Mouse (Mus musculus) limb, embryonic 11.5 days (tissue): ENCODE results near the gene Cyb5b. TPM values are rescaled to one million over a fixed set of nuclear protein-coding genes. Genes with fewer than 3 reads are reported as not detected.
"Not testable (repeated sequence)": the region's sequence is repeated elsewhere in the genome, so short reads cannot be mapped to it uniquely, and the experiment has no call there.

Source experiments
- ATAC-seq: fragments of 200-750 bp; cut with Nextera tagmentation; 2 replicates; pipeline ENCODE4 v1.8.0; 2017; ENCODE audit warnings: low read depth; ENCODE audit not compliant: insufficient number of reproducible peaks, low FRiP score, low TSS enrichment
- DNase-seq: peaks from one replicate; pipeline ENCODE4 v3.0.0-alpha.2; 2015; ENCODE audit warnings: low spot score
- H3K27ac ChIP-seq: fragments of 300-500 bp; sonication (generic); replicated peaks from 2 replicates; pipeline ENCODE4 v1.5.1; 2014; ENCODE audit warnings: low read depth, mild to moderate bottlenecking, low read length
- H3K27me3 ChIP-seq: fragments of 300-500 bp; sonication (generic); 2 replicates; pipeline ENCODE4 v1.6.1; 2014; ENCODE audit warnings: mild to moderate bottlenecking, low read length, mixed read lengths; ENCODE audit not compliant: control insufficient read depth, insufficient read depth
- H3K36me3 ChIP-seq: fragments of 300-500 bp; sonication (generic); 2 replicates; pipeline ENCODE4 v1.6.1; 2014; ENCODE audit warnings: mild to moderate bottlenecking, low read length, moderate library complexity, mixed read lengths; ENCODE audit not compliant: control insufficient read depth, insufficient read depth
- H3K4me1 ChIP-seq: fragments of 300-500 bp; sonication (generic); 2 replicates; pipeline ENCODE4 v1.6.1; 2014; ENCODE audit warnings: low read length, mixed read lengths; ENCODE audit not compliant: control insufficient read depth, insufficient read depth
- H3K4me2 ChIP-seq: fragments of 300-500 bp; sonication (generic); 2 replicates; pipeline ENCODE4 v1.6.1; 2014; ENCODE audit warnings: low read depth, mild to moderate bottlenecking, moderate library complexity; ENCODE audit not compliant: severe bottlenecking
- H3K4me3 ChIP-seq: fragments of 300-500 bp; sonication (generic); 2 replicates; pipeline ENCODE4 v1.5.1; 2014; ENCODE audit warnings: low read depth, low read length
- H3K9ac ChIP-seq: fragments of 300-500 bp; sonication (generic); 2 replicates; pipeline ENCODE4 v1.6.1; 2014; ENCODE audit warnings: mild to moderate bottlenecking, low read length
- H3K9me3 ChIP-seq: fragments of 300-500 bp; sonication (generic); 2 replicates; pipeline ENCODE4 v1.6.1; 2016; ENCODE audit warnings: low read length; ENCODE audit not compliant: control insufficient read depth
- WGBS: fragments of 180-500 bp; shearing (Covaris S2); extraction: QIAGEN DNeasy Blood & Tissue Kit; methylation state at CpG from one replicate; pipeline ENCODE4 v1.1.7; 2014; 5-methylcytosine and 5-hydroxymethylcytosine counted together
- polyA plus RNA-seq: library from polyadenylated mRNA; unstranded; fragments of >200 nt; fragmentation: Nextera tagmentation; extraction: Ambion mirVana; gene quantifications from 2 replicates; pipeline ENCODE4 v1.2.1, GENCODE M21; 2014

Cyb5b gene
- polyA plus RNA-seq, 1 experiment from 2014 or later, result 116 TPM

DNA sequence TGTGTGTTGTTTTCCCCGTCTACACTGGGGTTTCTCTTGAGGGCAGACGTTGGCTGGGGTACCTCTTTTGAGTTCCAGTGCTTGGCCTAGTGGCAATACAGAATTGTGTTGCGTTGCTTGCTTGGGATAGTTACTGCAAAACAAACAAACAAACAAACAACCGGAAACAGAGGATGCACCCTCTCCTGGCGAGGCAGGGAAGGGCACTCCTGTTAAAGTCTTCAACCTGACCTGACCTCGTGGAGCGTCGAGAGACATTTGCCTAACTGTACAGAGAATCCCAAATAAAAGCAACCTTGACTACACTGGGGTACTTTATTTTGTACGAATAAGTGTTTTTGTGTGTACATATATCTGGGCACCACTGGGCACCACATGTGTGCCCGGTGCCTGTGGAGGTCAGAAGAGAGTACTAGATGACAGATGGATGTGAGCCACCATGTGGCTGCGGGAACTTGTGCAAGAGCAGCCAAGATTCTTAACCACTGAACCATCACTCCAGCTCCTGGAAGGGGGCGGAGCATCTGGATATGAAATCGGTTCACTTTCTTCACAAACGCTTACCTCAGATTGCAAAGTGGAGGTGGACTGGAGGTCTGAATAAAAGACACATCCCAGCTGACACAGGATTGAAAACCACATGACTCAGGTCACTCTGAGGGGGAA lies 44.5 kb downstream of the Cyb5b start:
- no peaks in the 10 kb centered on the region for H3K4me1 ChIP-seq
- ATAC-seq (no peak), DNase-seq (no peak)
- H3K27me3 ChIP-seq, result no peaks in the 10 kb centered on the region
- H3K4me3 ChIP-seq, result no peak overlapping the region
- 91% methylated on average over 14 of the region's 14 CpGs for WGBS
- no peaks in the 10 kb centered on the region for H3K9me3 ChIP-seq
- H3K36me3 ChIP-seq, result no peaks in the 10 kb centered on the region
- H3K27ac ChIP-seq, result no peak overlapping the region
- H3K9ac ChIP-seq, result no peak overlapping the region
- no peak overlapping the region for H3K4me2 ChIP-seq

DNA sequence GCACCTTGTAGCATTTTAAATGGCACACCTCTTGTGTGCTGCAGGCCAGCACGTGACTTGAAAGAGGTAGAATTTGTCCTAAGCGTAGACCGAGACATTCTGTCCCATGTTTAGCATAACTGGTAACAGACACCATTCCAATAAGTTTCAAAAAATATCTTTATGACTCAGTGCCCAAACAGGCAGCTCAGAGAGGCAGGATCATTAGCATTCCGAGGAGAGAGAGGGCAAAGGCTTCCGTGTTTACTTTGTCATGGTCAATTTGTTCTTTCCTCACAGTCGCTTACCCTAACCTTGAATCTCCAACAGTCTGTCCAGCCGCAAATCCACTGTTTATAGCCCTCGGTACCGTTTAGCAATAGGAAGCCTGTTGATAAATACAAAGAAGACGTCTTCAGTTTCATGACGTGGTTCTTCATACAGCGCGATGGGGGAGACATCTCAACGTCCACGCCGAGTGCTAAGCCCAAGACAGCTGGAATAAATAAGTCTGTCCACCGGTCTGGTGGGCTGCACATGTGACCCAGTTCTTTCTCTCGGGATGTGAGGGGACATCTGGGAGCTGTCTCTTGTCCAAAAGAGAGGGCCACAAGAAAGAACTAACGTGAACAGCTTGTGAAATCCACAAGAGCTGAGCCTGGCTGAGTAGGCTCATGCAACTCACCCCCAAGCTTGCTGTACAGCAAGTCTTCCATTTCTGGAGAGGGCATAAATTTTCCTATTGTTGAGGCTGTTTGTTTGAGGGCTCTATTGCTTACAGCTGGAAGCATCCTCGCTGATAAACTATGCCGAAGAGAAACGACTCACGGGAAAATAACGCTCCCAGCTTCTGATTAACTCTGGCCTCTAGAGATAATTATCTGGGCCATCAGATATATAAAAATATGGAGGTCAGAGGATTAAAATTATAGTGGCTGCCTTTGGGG lies 47.7 kb downstream of the Cyb5b start:
- no peak for DNase-seq
- WGBS, result 65% methylated on average over 24 of the region's 24 CpGs
- Histone ChIP-seq H3K9ac (no peak overlapping the region), H3K4me2 (no peak overlapping the region), H3K27ac (no peak overlapping the region), H3K4me3 (no peak overlapping the region), H3K36me3 (no peaks in the 10 kb centered on the region), H3K4me1 (no peaks in the 10 kb centered on the region), H3K9me3 (no peaks in the 10 kb centered on the region), H3K27me3 (no peaks in the 10 kb centered on the region)
- ATAC-seq, result no peak

DNA sequence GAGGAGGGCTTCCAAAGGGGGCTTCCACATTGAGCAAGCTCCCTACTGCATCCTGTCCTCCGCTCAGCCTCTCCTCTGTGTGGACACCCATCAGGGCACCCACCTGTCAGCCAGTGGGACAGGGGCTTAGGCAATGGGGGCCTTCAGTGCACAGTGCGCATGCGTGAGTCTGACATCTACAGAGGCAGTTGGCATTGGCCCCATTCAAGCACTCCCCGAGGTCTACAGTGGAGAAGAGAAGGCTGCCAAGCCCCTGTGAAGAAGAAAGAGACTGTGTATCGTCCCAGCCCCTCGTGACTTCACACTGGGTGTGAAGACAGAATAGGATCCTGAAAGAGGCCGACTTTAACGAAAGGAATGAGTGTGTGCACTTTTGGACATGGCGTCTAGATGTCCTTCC lies 54.7 kb downstream of the Cyb5b start:
- H3K9me3 ChIP-seq, result no peaks in the 10 kb centered on the region
- H3K27me3 ChIP-seq, result no peaks in the 10 kb centered on the region
- H3K9ac ChIP-seq, result no peak overlapping the region
- DNase-seq (no peak), ATAC-seq (no peak)
- H3K36me3 ChIP-seq, result no peaks in the 10 kb centered on the region
- H3K4me3 ChIP-seq, result no peak overlapping the region
- 91% methylated on average over 9 of the region's 9 CpGs for WGBS
- no peak overlapping the region for H3K4me2 ChIP-seq
- no peaks in the 10 kb centered on the region for H3K4me1 ChIP-seq
- no peak overlapping the region for H3K27ac ChIP-seq

DNA sequence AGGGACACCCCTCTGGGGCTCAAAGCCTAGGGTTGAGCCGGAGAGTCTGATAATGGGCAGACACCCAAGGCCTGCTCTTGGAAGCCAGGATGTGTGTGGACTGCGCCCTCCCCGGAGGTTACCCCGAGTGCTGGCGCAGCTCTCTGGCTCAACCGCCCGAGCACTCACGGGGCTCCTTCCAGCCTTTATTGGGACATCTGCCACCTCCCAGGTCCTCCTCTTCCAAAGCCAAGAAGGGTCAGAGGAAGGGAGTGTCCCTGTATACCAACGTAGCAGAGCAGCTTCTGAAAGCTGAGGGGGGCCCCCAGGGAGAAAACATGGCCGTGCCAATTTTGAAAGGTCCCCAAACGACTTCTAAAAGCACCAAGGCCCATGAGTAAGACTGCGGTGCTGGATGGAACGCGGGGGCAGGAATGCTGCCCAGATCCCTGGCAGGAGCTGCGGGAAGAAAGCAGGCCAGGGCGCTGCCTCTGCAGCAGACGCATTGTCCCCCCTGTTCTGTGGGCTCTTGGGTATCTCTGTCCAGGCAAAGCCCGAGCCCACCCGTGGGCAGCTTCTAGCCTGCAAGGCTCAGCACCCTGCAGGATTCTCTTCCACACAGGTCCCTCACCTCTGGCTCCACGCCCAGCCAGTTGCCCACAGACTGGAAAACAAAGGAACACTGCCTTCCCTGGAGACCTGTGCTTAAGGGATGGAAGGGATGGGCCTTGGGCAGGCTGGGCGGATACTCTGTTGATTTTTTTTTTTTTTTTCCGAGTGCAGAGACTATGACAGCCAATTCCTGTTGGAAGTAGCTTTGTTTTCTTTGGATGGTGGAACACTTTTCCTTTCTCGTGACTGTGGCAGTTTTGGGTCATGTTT lies 55.5 kb downstream of the Cyb5b start:
- Histone ChIP-seq H3K36me3 (no peaks in the 10 kb centered on the region), H3K4me2 (no peak overlapping the region), H3K9me3 (no peaks in the 10 kb centered on the region), H3K4me3 (no peak overlapping the region), H3K4me1 (no peaks in the 10 kb centered on the region), H3K27me3 (no peaks in the 10 kb centered on the region), H3K27ac (no peak overlapping the region), H3K9ac (no peak overlapping the region)
- DNase-seq (no peak), ATAC-seq (no peak)
- 81% methylated on average over 23 of the region's 23 CpGs for WGBS

- Histone ChIP-seq H3K9ac (no peak overlapping the region), H3K27me3 (no peaks in the 10 kb centered on the region), H3K4me1 (no peaks in the 10 kb centered on the region), H3K4me3 (no peak overlapping the region), H3K27ac (no peak overlapping the region), H3K36me3 (no peaks in the 10 kb centered on the region), H3K9me3 (no peaks in the 10 kb centered on the region), H3K4me2 (no peak overlapping the region)
- 87% methylated on average over 9 of the region's 9 CpGs for WGBS
- DNase-seq (no peak), ATAC-seq (no peak)
Measured at GRCm38 (mm10) chr8:107206782-107207525, 56.5 kb downstream of the Cyb5b start.

DNA sequence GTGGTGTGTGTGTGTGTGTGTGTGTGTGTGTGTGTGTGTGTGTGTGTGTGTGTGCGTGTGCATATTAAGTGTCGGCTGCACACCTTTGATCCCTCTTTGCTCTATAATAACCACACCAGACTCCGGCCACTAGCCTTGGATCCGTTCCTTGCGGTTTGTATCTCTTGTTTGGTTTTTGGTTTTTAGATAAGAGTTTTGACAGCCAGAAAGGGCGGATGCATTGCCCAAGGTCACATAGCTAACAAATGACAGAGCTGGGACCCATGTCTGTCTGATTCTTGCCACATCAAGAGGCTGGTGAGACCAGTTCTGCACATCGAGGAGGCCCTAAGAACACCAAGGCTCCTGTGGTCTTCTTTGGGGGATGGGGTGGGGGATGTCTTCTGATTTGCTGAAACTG lies 58.7 kb downstream of the Cyb5b start:
- no peak for ATAC-seq
- no peaks in the 10 kb centered on the region for H3K27me3 ChIP-seq
- H3K27ac ChIP-seq, result no peak overlapping the region
- no peaks in the 10 kb centered on the region for H3K4me1 ChIP-seq
- no peak overlapping the region for H3K4me2 ChIP-seq
- no peak for DNase-seq
- no peaks in the 10 kb centered on the region for H3K9me3 ChIP-seq
- WGBS, result 88% methylated on average over 7 of the region's 7 CpGs
- no peak overlapping the region for H3K9ac ChIP-seq
- no peak overlapping the region for H3K4me3 ChIP-seq
- no peaks in the 10 kb centered on the region for H3K36me3 ChIP-seq

DNA sequence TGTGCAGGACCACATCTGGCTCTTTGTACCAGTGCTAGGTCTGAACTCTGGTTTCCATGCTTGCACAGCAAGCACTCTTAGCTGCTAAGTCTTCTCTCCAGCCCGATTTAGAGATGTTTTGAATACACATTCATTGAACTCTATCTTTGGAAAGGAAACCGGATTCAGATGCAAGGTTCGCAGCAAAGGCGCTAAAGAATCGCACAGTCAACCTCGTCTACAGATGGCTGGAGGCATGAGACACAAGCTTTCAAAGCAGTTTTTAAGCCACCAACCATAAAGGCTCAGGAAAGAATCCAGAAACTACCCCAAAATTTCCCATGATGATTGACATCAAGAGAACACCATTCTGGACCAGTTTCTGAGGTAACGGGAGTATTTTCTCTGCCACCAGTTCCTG lies 61.6 kb downstream of the Cyb5b start:
- no peak for ATAC-seq
- H3K27ac ChIP-seq, result no peak overlapping the region
- H3K9ac ChIP-seq, result no peak overlapping the region
- no peaks in the 10 kb centered on the region for H3K9me3 ChIP-seq
- H3K36me3 ChIP-seq, result no peaks in the 10 kb centered on the region
- no peaks in the 10 kb centered on the region for H3K27me3 ChIP-seq
- no peaks in the 10 kb centered on the region for H3K4me1 ChIP-seq
- 94% methylated on average over 7 of the region's 7 CpGs for WGBS
- H3K4me3 ChIP-seq, result no peak overlapping the region
- no peak overlapping the region for H3K4me2 ChIP-seq
- DNase-seq, result no peak

GRCm38 (mm10) chr8:107217230-107217629 lies 66.8 kb downstream of the Cyb5b start:
- not testable (repeated sequence) for H3K4me2 ChIP-seq, H3K36me3 ChIP-seq, ATAC-seq, H3K9me3 ChIP-seq, H3K4me3 ChIP-seq, H3K4me1 ChIP-seq, DNase-seq, H3K27ac ChIP-seq, H3K27me3 ChIP-seq, H3K9ac ChIP-seq
- WGBS, result 71% methylated on average over 7 of the region's 7 CpGs
